Mouse (Mus musculus) heart, embryonic 10.5 days (tissue): Measurements from ENCODE around the gene E030018B13Rik. TPM values are rescaled to one million over a fixed set of nuclear protein-coding genes. Genes with fewer than 3 reads are reported as not detected.

Experiments
- polyA plus RNA-seq: library from polyadenylated mRNA; unstranded; fragments of >200 nt; fragmentation: Nextera tagmentation; extraction: Ambion mirVana; gene quantifications from 2 replicates; pipeline ENCODE4 v1.2.1, GENCODE M21; 2016

E030018B13Rik gene
- polyA plus RNA-seq, 1 experiment from 2014 or later, result 0.18 TPM

Other genes starting within 250 kb of the E030018B13Rik start
- gene Klf13, start 22.1 kb downstream of the E030018B13Rik start, polyA plus RNA-seq, result 17.3 and 18.3 TPM in 2 replicates
- gene Trpm1, start 237.0 kb downstream of the E030018B13Rik start, polyA plus RNA-seq, result 0.21 and 0.37 TPM in 2 replicates